Mouse (Mus musculus) spleen, adult 2 months (tissue): ENCODE results near the gene Capn2. TPM values are rescaled to one million over a fixed set of nuclear protein-coding genes. Genes with fewer than 3 reads are reported as not detected.

Source experiments
- DNase-seq, 2 experiments: peaks; one replicate each; pipeline versions ENCODE4 v3.0.0 to v3.0.0-alpha.2; 2012 to 2021; ENCODE audit warnings: low spot score in 2 of 2, low read depth in 1 of 2
- H3K27ac ChIP-seq: fragments of 200-500 bp; 2 replicates; pipeline ENCODE4 v1.5.1; 2012; ENCODE audit warnings: low read length, inconsistent platforms; ENCODE audit not compliant: insufficient read depth
- H3K27me3 ChIP-seq: fragments of 200-500 bp; 2 replicates; pipeline ENCODE4 v1.6.1; 2012; ENCODE audit warnings: mild to moderate bottlenecking, moderate library complexity, low read length, inconsistent platforms; ENCODE audit not compliant: control insufficient read depth, insufficient read depth
- H3K36me3 ChIP-seq: fragments of 200-500 bp; 2 replicates; pipeline ENCODE4 v1.6.1; 2012; ENCODE audit warnings: mild to moderate bottlenecking, low read length, inconsistent platforms; ENCODE audit not compliant: control insufficient read depth, insufficient read depth
- H3K4me1 ChIP-seq: fragments of 200-500 bp; 2 replicates; pipeline ENCODE4 v1.6.1; 2011; ENCODE audit warnings: inconsistent platforms; ENCODE audit not compliant: control insufficient read depth, insufficient read depth, insufficient read length
- H3K4me3 ChIP-seq: fragments of 200-500 bp; 2 replicates; pipeline ENCODE4 v1.5.1; 2011; ENCODE audit warnings: mild to moderate bottlenecking, inconsistent platforms; ENCODE audit not compliant: insufficient read depth, insufficient read length; ENCODE audit errors: extremely low read depth
- CTCF ChIP-seq: fragments of 200-500 bp; IDR thresholded peaks from 2 replicates; pipeline ENCODE4 v1.5.1; 2011; ENCODE audit warnings: mild to moderate bottlenecking, inconsistent platforms; ENCODE audit not compliant: insufficient read depth, insufficient read length, insufficient replicate concordance; ENCODE audit errors: extremely low read depth
- POLR2A ChIP-seq: fragments of 200-500 bp; IDR thresholded peaks from 2 replicates; pipeline ENCODE4 v1.6.1; 2011; ENCODE audit warnings: low read depth, low read length, inconsistent platforms
- WGBS: fragments of 180-500 bp; shearing (Covaris S2); methylation state at CpG from one replicate; pipeline ENCODE4 v1.1.7; 2018; 5-methylcytosine and 5-hydroxymethylcytosine counted together
- polyA plus RNA-seq: library from polyadenylated mRNA; depleted of rRNA; stranded (reverse); fragments of >200 nt; gene quantifications from 2 replicates; pipeline ENCODE4 v1.2.3, GENCODE M21; 2012

Gene Capn2
- polyA plus RNA-seq, 1 experiment, result 11.7 TPM

DNA sequence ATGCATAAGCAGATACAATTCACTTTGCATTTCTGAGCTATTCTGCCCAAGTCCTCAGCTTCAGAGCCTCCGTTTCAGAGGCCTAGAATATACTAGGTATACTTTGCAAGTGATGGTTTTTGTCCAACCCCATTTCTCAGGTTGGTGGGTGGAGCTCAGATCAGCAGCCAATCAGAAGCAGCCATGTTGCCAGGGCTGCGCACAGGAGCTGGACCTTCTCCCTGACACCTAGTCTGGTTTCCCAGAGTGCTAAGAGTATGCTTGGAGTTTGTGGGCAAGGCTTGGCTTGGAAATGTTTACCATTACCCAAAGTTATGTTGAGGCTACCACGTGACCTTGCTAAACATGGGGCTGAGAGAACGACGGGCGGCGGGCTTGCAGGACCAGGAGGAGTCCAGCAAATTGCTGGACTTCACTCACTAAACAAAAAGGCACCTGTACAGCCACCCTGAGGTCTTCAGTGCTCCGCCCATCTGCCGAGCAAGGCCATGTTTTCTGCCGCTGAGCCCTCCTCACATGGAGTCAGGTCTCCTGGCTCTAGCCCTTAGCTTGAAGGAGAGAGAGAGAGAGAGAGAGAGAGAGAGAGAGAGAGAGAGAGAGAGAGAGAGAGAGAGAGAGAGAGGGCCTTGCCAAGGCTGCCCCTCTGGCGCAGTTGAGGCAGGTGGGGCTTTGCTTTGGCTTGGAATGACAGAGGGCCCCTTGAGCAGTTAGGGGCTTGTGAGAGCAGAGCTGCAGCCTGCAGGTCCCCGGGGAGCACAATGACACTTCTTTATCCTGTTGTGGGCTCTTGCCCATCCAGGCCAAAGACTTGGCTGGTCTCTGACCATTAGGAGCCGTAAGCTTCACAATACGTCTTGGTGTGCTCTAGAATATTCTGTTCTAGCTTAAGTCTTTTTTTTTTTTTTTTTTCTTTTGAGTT lies 34.2 kb downstream of the Capn2 start:
- 97% methylated on average over 14 of the region's 14 CpGs for WGBS
- no peaks in the 10 kb centered on the region for H3K27me3 ChIP-seq
- no peaks in the 10 kb centered on the region for H3K4me1 ChIP-seq
- TF ChIP-seq POLR2A (no peak), CTCF (no peak)
- H3K27ac ChIP-seq, result no peak overlapping the region
- DNase-seq, result no peak
- H3K4me3 ChIP-seq, result no peak overlapping the region
- H3K36me3 ChIP-seq, result peaks cover 16% of the 10 kb centered on the region

DNA sequence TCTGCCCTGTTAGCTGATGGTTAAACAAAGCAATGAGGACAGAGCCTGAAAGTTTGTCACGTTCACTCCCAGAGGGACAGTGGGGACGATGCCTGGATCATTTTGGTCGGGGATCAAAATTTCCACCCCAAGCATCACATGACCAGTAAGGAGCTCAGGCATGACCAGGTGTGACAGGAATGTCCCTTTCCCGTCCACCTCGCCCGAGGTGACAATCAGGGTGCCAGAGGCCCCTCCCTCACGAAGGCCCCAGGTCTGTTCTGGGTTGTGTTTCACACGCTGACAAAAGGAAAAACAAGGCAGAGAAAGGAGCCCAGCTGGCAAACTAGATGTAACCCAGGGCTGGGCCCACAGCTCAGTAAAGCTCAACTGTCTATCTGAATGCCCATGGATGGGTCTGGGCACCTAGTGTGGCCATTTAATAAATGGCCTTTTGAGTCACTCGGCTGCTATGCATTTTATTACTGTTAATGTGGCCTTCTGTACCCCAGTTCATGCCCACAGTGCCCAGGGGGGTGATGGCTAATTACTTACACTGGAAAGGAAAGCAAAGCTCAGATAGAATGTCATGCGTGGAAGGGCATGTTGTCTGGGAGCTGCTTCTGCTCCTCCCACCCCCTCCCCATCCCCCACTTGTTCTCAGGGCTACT lies 35.6 kb downstream of the Capn2 start:
- Histone ChIP-seq H3K4me1 (no peaks in the 10 kb centered on the region), H3K27me3 (no peaks in the 10 kb centered on the region), H3K27ac (no peak overlapping the region), H3K4me3 (no peak overlapping the region), H3K36me3 (peaks cover 20% of the 10 kb centered on the region)
- TF ChIP-seq POLR2A, result no peak
- TF ChIP-seq CTCF, result no peak
- 92% methylated on average over 10 of the region's 10 CpGs for WGBS
- no peak for DNase-seq

DNA sequence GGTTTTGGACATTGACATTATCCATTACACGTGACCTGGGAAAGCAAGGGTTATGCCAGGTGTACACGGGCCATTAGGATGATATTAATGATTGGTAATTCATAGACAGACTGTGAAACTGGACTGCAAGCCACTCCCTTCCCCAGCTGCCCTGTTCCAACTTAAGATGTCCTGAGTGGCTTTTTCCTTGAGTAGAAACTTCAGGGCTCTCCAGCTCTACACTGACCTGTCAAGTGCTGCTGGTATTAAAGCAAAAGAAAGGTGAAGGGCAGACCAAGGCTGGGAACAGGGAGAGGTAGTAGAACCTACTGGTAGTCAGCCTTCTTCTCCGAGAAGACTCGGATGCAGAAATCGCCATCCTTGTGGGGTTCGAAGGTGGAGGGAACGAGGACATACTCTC lies 36.3 kb downstream of the Capn2 start:
- no peak for DNase-seq
- no peak overlapping the region for H3K27ac ChIP-seq
- 88% methylated on average over 7 of the region's 7 CpGs for WGBS
- H3K4me3 ChIP-seq, result no peak overlapping the region
- TF ChIP-seq CTCF (no peak), POLR2A (no peak)
- no peaks in the 10 kb centered on the region for H3K4me1 ChIP-seq
- H3K36me3 ChIP-seq, result peaks cover 17% of the 10 kb centered on the region
- no peaks in the 10 kb centered on the region for H3K27me3 ChIP-seq

DNA sequence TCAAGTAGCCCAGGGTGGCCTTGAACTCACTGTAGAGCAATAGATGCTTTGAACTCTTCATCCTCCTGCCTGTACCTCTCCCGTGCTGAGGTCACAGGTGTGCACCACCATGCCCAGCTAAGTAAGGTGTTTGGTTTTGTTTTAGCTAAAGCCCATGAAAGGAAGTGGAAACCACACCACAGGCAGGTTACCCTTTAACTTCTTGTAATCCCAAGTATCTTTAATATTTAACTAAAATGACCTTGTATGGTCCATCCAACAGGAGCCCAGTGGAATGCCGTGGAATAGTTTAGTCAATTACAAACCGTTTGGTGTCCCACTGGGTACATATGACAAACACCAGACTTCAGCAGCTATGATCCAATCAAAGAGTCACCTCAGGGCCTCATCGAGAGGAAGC lies 38.5 kb downstream of the Capn2 start:
- H3K27me3 ChIP-seq, result no peaks in the 10 kb centered on the region
- DNase-seq, result no peak
- 88% methylated on average over 4 of the region's 4 CpGs for WGBS
- H3K27ac ChIP-seq, result no peak overlapping the region
- H3K4me1 ChIP-seq, result no peaks in the 10 kb centered on the region
- H3K36me3 ChIP-seq, result peaks cover 9% of the 10 kb centered on the region
- H3K4me3 ChIP-seq, result no peak overlapping the region
- no peak for TF ChIP-seq POLR2A
- TF ChIP-seq CTCF, result no peak

DNA sequence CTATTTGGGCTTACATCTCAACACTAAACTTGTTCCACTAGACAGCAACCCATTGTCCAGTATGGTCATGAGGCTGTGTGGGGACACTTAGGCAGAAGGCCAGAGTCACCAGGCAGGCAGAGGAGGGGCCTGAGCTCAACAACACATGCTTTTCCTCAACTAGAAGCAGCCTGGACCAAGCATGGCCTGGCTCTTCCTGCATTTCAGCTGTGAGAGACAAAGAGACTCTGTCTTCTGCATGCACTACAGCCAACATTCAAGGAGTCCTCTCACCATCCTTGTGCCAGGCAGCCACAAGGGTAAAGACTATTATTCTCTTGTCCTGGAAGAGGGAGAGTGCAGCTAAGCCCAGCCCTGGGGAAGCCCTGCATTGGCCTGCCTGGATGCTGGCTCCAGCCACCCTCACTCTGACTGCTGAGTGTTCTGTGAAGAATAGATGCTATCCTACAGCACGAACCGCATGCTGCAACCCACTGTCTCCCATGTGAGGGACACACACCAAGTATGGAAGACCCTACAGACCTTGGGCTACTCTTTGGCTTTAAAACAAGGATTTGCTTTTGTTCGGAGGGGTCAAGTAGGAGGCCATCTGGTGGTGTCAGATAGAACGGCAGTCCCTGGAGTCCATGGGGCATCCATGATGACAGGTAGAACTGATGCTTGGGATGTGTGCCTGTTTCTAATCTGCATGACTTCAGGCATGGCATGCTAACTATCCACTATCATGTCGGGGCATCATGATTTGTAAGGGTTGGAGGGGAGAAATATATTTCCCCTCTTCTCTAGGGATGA lies 42.2 kb downstream of the Capn2 start:
- DNase-seq, result no peak
- Histone ChIP-seq H3K4me3 (no peak overlapping the region), H3K27ac (no peak overlapping the region), H3K4me1 (no peaks in the 10 kb centered on the region), H3K27me3 (no peaks in the 10 kb centered on the region), H3K36me3 (peaks cover 14% of the 10 kb centered on the region)
- 84% methylated on average over 5 of the region's 5 CpGs for WGBS
- TF ChIP-seq CTCF (no peak), POLR2A (no peak)

DNA sequence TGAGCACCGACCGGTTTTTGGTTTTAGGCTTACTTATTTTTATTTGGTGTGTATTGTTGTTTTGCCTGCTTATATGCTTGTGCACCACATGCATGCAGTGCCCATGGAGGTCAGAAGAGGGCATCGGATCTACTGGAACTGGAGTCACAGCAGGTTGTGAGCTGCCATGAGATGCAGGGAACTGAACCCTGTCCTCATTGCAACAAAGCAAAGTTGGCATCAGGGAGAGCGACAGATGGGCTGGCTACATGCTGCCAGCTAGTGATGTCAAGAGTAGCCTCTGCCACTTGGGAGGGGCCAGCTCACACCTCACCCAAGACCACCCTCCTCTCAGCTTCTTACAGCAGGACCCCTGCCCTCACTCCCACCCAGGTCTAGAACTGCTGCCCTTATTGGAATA lies 51.4 kb downstream of the Capn2 start:
- 94% methylated on average over 4 of the region's 4 CpGs for WGBS
- no peak for DNase-seq
- H3K27ac ChIP-seq, result no peak overlapping the region
- peaks cover 5% of the 10 kb centered on the region; the same call in 1 of the 2 replicates for H3K4me1 ChIP-seq
- H3K27me3 ChIP-seq, result no peaks in the 10 kb centered on the region
- no peak overlapping the region for H3K4me3 ChIP-seq
- peaks cover 6% of the 10 kb centered on the region for H3K36me3 ChIP-seq
- no peak for TF ChIP-seq POLR2A
- TF ChIP-seq CTCF, result no peak

DNA sequence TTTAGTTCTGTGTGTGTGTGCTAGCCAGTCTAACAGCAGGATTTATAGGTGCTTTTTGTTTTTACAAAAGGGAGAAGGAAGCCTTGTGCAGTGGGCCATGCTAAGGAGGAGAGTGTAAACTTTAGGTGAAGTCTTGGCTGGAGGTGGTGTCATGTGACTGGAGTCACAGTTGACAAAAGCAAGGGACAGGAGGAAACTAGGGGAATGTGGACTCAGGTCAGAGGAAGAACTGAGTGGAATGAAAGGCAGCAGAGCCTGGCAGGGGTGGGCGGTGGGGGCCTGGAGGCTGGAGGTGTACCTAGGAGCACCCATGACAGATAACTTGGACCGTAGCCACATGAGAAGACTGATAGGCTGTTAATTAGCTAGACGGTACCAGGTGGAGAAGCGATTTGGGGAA lies 52.1 kb downstream of the Capn2 start:
- no peak for DNase-seq
- TF ChIP-seq POLR2A (no peak), CTCF (no peak)
- WGBS, result 88% methylated on average over 4 of the region's 4 CpGs

More for the DNA sequence above, 52.1 kb downstream of the Capn2 start:
- no peak overlapping the region for H3K4me3 ChIP-seq
- no peaks in the 10 kb centered on the region for H3K27me3 ChIP-seq
- peaks cover 7% of the 10 kb centered on the region; the same call in 1 of the 2 replicates for H3K4me1 ChIP-seq
- H3K36me3 ChIP-seq, result peaks cover 6% of the 10 kb centered on the region
- H3K27ac ChIP-seq, result no peak overlapping the region
